Mouse (Mus musculus) testis, postnatal 10 days (tissue): ENCODE data around the gene Klhl13.

Experiments used
- DNase-seq: peaks from one replicate; pipeline ENCODE4 v3.0.0; 2021; ENCODE audit warnings: low spot score

Gene Klhl13

GRCm38 (mm10) chrX:23364514-23365381 is at the start of gene Klhl13:
Gene Klhl13 (minus strand): TSS chrX:23365082.
- peak; percentile 69 for DNase-seq

- no peak for DNase-seq
Measured at GRCm38 (mm10) chrX:23409296-23410149, 44.6 kb upstream of the Klhl13 start.

GRCm38 (mm10) chrX:23388716-23389115 is 23.8 kb upstream of the Klhl13 start:
- DNase-seq: no peak

- DNase-seq: no peak
Measured at GRCm38 (mm10) chrX:23363441-23363840, 1.4 kb downstream of the Klhl13 start.

GRCm38 (mm10) chrX:23360446-23360845 is 4.4 kb downstream of the Klhl13 start:
- no peak for DNase-seq

- DNase-seq: no peak
Measured at GRCm38 (mm10) chrX:23350083-23350482, 14.8 kb downstream of the Klhl13 start.

- DNase-seq: peak; percentile 32
Measured at GRCm38 (mm10) chrX:23328116-23328515, 36.8 kb downstream of the Klhl13 start.

GRCm38 (mm10) chrX:23318857-23319256 is 46.0 kb downstream of the Klhl13 start:
- no peak for DNase-seq

GRCm38 (mm10) chrX:23295952-23296598 is 68.8 kb downstream of the Klhl13 start:
- DNase-seq: peak; percentile 70

GRCm38 (mm10) chrX:23285442-23285817 is 79.5 kb downstream of the Klhl13 start:
- no peak for DNase-seq

- DNase-seq: no peak
Measured at GRCm38 (mm10) chrX:23284530-23285441, 80.1 kb downstream of the Klhl13 start.

GRCm38 (mm10) chrX:23267601-23268000 is 97.3 kb downstream of the Klhl13 start:
- DNase-seq: no peak

- DNase-seq: no peak
Measured at GRCm38 (mm10) chrX:23248752-23249151, 116.1 kb downstream of the Klhl13 start.
